Mouse (Mus musculus): Measurements from ENCODE around the gene Msh3. TPM values are rescaled to one million over a fixed set of nuclear protein-coding genes. Genes with fewer than 3 reads are reported as not detected.

The Msh3 gene
- polyA plus RNA-seq, 1 experiment from 2014 or later, result 16.4 TPM

DNA sequence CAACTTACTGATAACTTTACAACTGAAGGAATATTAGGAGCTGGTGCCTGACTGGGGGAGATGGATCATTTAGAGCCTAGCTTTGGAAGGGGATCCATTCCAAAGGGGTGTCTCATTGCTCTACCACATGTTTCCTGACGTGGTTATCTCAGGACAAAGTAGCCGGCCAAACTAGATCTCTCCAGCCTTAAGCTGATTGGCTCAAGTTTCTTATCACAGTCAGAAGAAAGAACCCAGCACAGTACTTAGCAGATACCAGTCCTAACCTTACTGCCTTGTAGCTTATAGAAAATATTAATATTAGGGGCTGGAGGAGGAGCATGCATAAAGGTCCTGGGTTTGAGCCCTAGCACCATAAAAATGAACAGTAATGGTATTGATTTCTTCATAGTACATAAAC, 6.8 kb upstream of the Msh3 start:
- peaks cover 1% of the 10 kb centered on the region for H3K4me1 ChIP-seq (ENCODE audit: control insufficient read depth, insufficient read depth, low read length)
- no peak overlapping the region for H3K9ac ChIP-seq (ENCODE audit: low read depth, low read length)
- no peak overlapping the region for H3K27ac ChIP-seq (ENCODE audit: low read length)
- H3K4me3 ChIP-seq (ENCODE audit: low read length), result no peak overlapping the region
- H3K36me3 ChIP-seq (ENCODE audit: control insufficient read depth, insufficient read depth, low read length), result no peaks in the 10 kb centered on the region
- H3K27me3 ChIP-seq (replicated peaks; ENCODE audit: control insufficient read depth, insufficient read depth, low read length), result no peaks in the 10 kb centered on the region
- WGBS, result 78% methylated on average over 2 of the region's 2 CpGs
- H3K4me2 ChIP-seq (ENCODE audit: low read depth, low read length), result no peak overlapping the region
- no peak for ATAC-seq
- no peaks in the 10 kb centered on the region for H3K9me3 ChIP-seq (ENCODE audit: control insufficient read depth, low read length)

DNA sequence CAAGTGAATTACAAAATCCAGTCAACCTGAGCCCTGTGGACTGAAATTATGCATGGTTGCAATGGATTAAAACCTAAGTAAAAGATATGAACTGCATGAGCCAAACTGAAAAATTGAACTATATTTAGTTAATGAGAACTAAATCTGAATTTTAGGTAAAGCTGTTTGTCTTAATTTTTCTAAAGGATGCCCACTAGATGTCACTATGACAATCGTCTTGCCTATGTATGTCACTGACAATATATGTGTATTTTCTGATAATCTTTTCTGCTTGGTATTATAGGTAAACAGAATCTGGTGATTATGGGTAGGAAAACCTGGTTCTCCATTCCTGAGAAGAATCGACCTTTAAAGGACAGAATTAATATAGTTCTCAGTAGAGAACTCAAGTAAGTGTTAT, 2.8 kb upstream of the Msh3 start:
- ATAC-seq, result no peak

DNA sequence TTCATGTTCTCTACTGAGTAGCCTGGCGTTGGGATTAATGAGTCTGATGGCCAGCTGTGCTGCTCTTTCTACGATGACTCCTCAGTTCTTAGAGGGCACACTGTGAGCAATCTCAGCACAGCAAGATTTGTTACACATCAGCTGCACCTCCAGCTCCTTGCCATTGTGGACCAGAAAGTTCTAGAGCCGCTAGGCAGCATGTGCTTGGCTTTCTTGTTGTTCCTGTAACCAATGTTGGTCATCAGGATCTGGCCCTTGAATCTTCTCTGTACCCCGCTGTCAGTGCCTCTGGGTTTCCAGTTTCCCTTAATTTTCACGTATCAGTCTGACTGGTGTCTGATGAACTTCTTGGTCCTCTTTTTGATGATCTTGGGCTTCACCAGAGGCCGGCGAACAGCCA, 1.6 kb upstream of the Msh3 start:
- 75% methylated on average over 7 of the region's 7 CpGs for WGBS
- Histone ChIP-seq H3K4me1 (ENCODE audit: control insufficient read depth, insufficient read depth, low read length) (peaks cover 14% of the 10 kb centered on the region), H3K9me3 (ENCODE audit: control insufficient read depth, low read length) (no peaks in the 10 kb centered on the region), H3K4me2 (ENCODE audit: low read depth, low read length) (peak overlapping the region; percentile 92), H3K27ac (ENCODE audit: low read length) (no peak overlapping the region), H3K36me3 (ENCODE audit: control insufficient read depth, insufficient read depth, low read length) (no peaks in the 10 kb centered on the region), H3K4me3 (ENCODE audit: low read length) (peak overlapping the region; percentile 81), H3K27me3 (replicated peaks; ENCODE audit: control insufficient read depth, insufficient read depth, low read length) (no peaks in the 10 kb centered on the region), H3K9ac (ENCODE audit: low read depth, low read length) (no peak overlapping the region)
- ATAC-seq, result no peak

More for the DNA sequence above, 2.8 kb upstream of the Msh3 start:
- Histone ChIP-seq H3K4me3 (ENCODE audit: low read length) (no peak overlapping the region), H3K4me2 (ENCODE audit: low read depth, low read length) (no peak overlapping the region), H3K27me3 (replicated peaks; ENCODE audit: control insufficient read depth, insufficient read depth, low read length) (no peaks in the 10 kb centered on the region), H3K4me1 (ENCODE audit: control insufficient read depth, insufficient read depth, low read length) (peaks cover 14% of the 10 kb centered on the region), H3K36me3 (ENCODE audit: control insufficient read depth, insufficient read depth, low read length) (no peaks in the 10 kb centered on the region), H3K9me3 (ENCODE audit: control insufficient read depth, low read length) (no peaks in the 10 kb centered on the region), H3K9ac (ENCODE audit: low read depth, low read length) (no peak overlapping the region), H3K27ac (ENCODE audit: low read length) (no peak overlapping the region)
- WGBS, result 59% methylated on average over 2 of the region's 2 CpGs

DNA sequence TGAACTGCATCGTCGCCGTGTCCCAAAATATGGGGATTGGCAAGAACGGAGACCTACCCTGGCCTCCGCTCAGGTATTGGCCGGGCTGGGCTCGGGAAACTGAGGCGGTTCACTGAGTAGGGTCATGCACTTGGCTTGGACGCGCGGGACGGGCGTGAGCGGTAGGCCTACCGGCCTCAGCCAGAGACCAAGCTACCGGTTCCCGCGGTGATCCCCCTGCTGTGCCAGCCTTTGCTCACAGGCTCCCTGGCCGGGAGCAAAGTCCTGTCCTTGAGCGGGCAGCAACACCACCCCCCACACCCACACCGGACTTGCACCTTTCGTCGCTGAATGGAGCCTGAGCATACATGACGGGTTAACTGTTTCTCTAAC, 455 bp upstream of the Msh3 start:
- Histone ChIP-seq H3K36me3 (ENCODE audit: control insufficient read depth, insufficient read depth, low read length) (no peaks in the 10 kb centered on the region), H3K4me2 (ENCODE audit: low read depth, low read length) (peak overlapping the region; percentile 92), H3K4me3 (ENCODE audit: low read length) (peak overlapping the region; percentile 81), H3K9me3 (ENCODE audit: control insufficient read depth, low read length) (no peaks in the 10 kb centered on the region), H3K4me1 (ENCODE audit: control insufficient read depth, insufficient read depth, low read length) (peaks cover 14% of the 10 kb centered on the region), H3K27ac (ENCODE audit: low read length) (peak overlapping the region; percentile 70), H3K9ac (ENCODE audit: low read depth, low read length) (peak overlapping the region; percentile 78), H3K27me3 (replicated peaks; ENCODE audit: control insufficient read depth, insufficient read depth, low read length) (no peaks in the 10 kb centered on the region)
- WGBS, result under 1% methylated on average over 24 of the region's 24 CpGs
- ATAC-seq, result peak; percentile 49

DNA sequence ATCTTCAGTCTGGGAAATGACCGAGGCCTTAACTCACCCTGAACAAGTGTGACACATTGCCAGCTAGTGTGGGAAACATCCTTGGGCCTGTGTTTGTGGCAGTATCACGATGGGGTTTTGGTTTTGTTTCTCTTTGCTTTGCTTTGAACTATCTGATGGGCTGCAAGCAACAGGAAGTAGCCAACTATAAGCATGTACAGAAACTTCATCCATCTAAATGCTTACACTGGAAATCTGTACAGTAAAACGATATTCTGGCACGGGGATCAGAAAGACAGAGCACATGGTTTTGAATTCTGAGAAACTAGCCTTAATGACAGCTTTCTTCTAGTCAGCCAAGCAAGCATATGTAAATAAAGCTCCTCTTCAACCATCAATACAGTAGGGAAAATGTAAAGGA, 847 bp downstream of the Msh3 start:
- H3K9me3 ChIP-seq (ENCODE audit: control insufficient read depth, low read length), result no peaks in the 10 kb centered on the region
- 17% methylated on average over 4 of the region's 4 CpGs for WGBS
- no peak; the same call in 1 of the 2 replicates for ATAC-seq
- peaks cover 14% of the 10 kb centered on the region for H3K4me1 ChIP-seq (ENCODE audit: control insufficient read depth, insufficient read depth, low read length)
- H3K4me2 ChIP-seq (ENCODE audit: low read depth, low read length), result peak overlapping the region; percentile 63
- peak overlapping the region; percentile 81 for H3K4me3 ChIP-seq (ENCODE audit: low read length)
- peak overlapping the region; percentile 87 for H3K9ac ChIP-seq (ENCODE audit: low read depth, low read length)
- H3K27me3 ChIP-seq (replicated peaks; ENCODE audit: control insufficient read depth, insufficient read depth, low read length), result no peaks in the 10 kb centered on the region
- H3K36me3 ChIP-seq (ENCODE audit: control insufficient read depth, insufficient read depth, low read length), result no peaks in the 10 kb centered on the region
- peak overlapping the region; percentile 61 for H3K27ac ChIP-seq (ENCODE audit: low read length)

DNA sequence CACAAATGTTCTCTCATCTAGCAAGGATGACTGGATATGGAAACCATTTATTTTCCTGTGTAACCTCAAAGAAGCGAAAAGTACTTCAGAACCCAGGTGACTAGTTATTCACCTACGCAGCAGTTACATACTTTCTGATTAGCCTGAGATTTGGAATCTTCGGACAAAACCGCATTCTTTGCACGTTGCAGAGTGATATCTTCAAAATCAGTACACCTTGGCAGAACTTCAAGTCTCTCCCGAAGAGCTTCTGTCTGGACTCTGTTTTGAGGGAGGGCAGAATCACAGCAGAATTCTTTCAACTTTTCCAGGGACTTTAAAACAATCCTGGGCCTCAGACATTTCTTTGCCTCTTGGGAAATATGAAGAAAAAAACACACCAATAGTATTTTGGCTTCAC, 3.7 kb downstream of the Msh3 start:
- no peak overlapping the region for H3K9ac ChIP-seq (ENCODE audit: low read depth, low read length)
- H3K27ac ChIP-seq (ENCODE audit: low read length), result no peak overlapping the region
- H3K4me2 ChIP-seq (ENCODE audit: low read depth, low read length), result no peak overlapping the region
- H3K9me3 ChIP-seq (ENCODE audit: control insufficient read depth, low read length), result no peaks in the 10 kb centered on the region
- no peak overlapping the region for H3K4me3 ChIP-seq (ENCODE audit: low read length)
- no peak for ATAC-seq
- no peaks in the 10 kb centered on the region for H3K27me3 ChIP-seq (replicated peaks; ENCODE audit: control insufficient read depth, insufficient read depth, low read length)
- no peaks in the 10 kb centered on the region for H3K36me3 ChIP-seq (ENCODE audit: control insufficient read depth, insufficient read depth, low read length)
- 87% methylated on average over 6 of the region's 6 CpGs for WGBS
- H3K4me1 ChIP-seq (ENCODE audit: control insufficient read depth, insufficient read depth, low read length), result peaks cover 7% of the 10 kb centered on the region

DNA sequence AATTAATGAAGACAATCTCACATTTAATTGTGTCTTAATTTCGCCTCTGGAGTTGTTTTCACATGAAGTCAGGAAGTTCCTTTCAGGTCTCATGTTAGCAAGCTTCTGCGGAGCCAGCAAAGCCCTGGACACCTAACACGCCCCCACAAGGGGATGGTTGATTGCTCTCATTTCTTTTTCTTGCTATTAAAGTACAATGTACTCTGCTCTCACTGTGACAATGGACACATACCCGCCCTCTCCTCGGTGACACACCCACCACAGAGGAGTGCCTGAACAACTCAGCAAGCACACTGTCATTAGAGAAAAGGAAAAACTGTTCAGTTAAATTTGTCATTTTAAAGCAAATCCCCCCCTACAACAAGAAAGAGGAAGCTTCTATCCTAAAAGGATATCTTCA, 8.5 kb downstream of the Msh3 start:
- no peak for ATAC-seq
- Histone ChIP-seq H3K4me2 (ENCODE audit: low read depth, low read length) (no peak overlapping the region), H3K27me3 (replicated peaks; ENCODE audit: control insufficient read depth, insufficient read depth, low read length) (no peaks in the 10 kb centered on the region), H3K27ac (ENCODE audit: low read length) (no peak overlapping the region), H3K4me1 (ENCODE audit: control insufficient read depth, insufficient read depth, low read length) (no peaks in the 10 kb centered on the region), H3K9me3 (ENCODE audit: control insufficient read depth, low read length) (no peaks in the 10 kb centered on the region), H3K36me3 (ENCODE audit: control insufficient read depth, insufficient read depth, low read length) (peaks cover 4% of the 10 kb centered on the region; the same call in 1 of the 2 replicates), H3K4me3 (ENCODE audit: low read length) (no peak overlapping the region), H3K9ac (ENCODE audit: low read depth, low read length) (no peak overlapping the region)
- WGBS, result 78% methylated on average over 5 of the region's 5 CpGs

DNA sequence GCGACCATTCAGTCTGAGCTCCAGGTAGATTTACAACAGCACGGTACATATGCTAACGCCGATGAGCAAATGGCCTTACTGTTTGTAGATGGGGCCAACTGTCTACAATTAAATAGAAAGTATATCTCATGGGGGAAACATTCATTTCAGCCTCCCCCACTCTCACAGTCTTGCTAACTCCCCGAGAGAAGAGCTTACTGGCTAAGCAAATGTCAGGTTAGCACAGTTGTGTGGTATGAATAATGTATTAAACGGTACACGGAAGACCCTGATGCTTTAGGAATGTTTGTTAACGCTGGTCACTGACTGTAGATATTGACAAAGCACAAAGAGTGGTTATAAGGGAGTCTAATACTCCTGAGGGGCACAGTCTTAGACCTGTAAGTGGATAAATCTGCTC, 10.8 kb downstream of the Msh3 start:
- Histone ChIP-seq H3K9ac (ENCODE audit: low read depth, low read length) (no peak overlapping the region), H3K4me2 (ENCODE audit: low read depth, low read length) (no peak overlapping the region), H3K4me3 (ENCODE audit: low read length) (no peak overlapping the region), H3K27ac (ENCODE audit: low read length) (no peak overlapping the region), H3K4me1 (ENCODE audit: control insufficient read depth, insufficient read depth, low read length) (no peaks in the 10 kb centered on the region), H3K36me3 (ENCODE audit: control insufficient read depth, insufficient read depth, low read length) (peaks cover 4% of the 10 kb centered on the region; the same call in 1 of the 2 replicates), H3K9me3 (ENCODE audit: control insufficient read depth, low read length) (no peaks in the 10 kb centered on the region), H3K27me3 (replicated peaks; ENCODE audit: control insufficient read depth, insufficient read depth, low read length) (no peaks in the 10 kb centered on the region)
- no peak for ATAC-seq
- WGBS, result 93% methylated on average over 8 of the region's 8 CpGs

DNA sequence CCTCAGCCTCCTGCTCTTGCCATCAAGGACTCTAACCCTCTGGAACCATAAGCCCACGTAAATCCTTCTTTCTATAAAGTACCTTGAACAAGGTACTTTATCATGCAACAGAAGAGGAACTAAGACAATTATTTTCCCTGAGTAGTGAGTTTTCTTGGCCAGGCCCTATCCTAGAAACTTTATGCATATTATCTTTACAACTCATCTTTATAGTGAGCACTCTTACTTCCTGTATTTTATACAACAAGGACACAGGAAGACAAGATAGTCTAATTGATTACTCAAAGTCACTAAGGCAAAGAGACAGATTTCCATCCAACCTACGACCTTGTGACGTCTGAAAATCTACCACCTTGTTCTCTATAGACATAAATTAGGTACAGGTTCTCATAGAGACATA, 15.0 kb downstream of the Msh3 start:
- WGBS, result 86% methylated on average over 3 of the region's 3 CpGs
- H3K4me1 ChIP-seq (ENCODE audit: control insufficient read depth, insufficient read depth, low read length), result no peaks in the 10 kb centered on the region
- no peak overlapping the region for H3K4me3 ChIP-seq (ENCODE audit: low read length)
- H3K9ac ChIP-seq (ENCODE audit: low read depth, low read length), result no peak overlapping the region
- no peaks in the 10 kb centered on the region for H3K27me3 ChIP-seq (replicated peaks; ENCODE audit: control insufficient read depth, insufficient read depth, low read length)
- H3K9me3 ChIP-seq (ENCODE audit: control insufficient read depth, low read length), result no peaks in the 10 kb centered on the region
- H3K27ac ChIP-seq (ENCODE audit: low read length), result no peak overlapping the region
- ATAC-seq, result no peak
- no peak overlapping the region for H3K4me2 ChIP-seq (ENCODE audit: low read depth, low read length)
- peaks cover 4% of the 10 kb centered on the region; the same call in 1 of the 2 replicates for H3K36me3 ChIP-seq (ENCODE audit: control insufficient read depth, insufficient read depth, low read length)

DNA sequence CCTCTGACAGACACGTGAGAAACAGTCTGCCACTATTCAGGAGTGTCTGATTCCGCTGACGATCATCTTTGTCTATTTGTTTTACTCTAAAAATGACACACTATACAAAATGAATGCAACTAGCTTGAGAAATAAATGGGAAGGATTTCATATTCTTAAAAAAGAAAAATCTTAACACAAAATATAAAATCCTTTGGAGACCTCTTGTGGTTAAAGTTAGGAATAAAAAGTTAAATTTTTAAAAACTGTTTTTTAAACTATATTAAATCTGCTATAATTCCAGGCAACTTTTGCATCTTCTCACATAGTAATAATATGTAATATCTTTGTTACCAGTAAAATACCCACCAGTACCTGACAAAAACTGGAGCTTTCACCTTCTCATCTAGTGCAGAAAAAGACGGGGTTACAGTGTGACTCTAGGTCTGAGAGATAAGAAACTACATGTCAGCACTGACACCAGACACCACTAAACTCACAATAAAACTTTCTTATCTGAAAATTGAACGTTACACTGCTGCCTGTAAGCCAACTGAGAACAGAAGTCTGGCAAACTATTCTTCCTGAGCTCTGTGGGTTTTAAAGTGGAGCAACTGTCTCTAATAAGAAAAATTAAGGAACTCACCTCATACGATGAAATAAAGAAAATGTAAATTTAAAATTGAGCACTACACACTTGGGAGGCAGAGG, 16.9 kb downstream of the Msh3 start:
- WGBS, result 75% methylated on average over 6 of the region's 6 CpGs
- H3K4me2 ChIP-seq (ENCODE audit: low read depth, low read length), result no peak overlapping the region
- H3K9me3 ChIP-seq (ENCODE audit: control insufficient read depth, low read length), result no peaks in the 10 kb centered on the region
- H3K9ac ChIP-seq (ENCODE audit: low read depth, low read length), result no peak overlapping the region
- H3K27me3 ChIP-seq (replicated peaks; ENCODE audit: control insufficient read depth, insufficient read depth, low read length), result no peaks in the 10 kb centered on the region
- no peak overlapping the region for H3K4me3 ChIP-seq (ENCODE audit: low read length)
- ATAC-seq, result no peak
- H3K27ac ChIP-seq (ENCODE audit: low read length), result no peak overlapping the region
- H3K4me1 ChIP-seq (ENCODE audit: control insufficient read depth, insufficient read depth, low read length), result no peaks in the 10 kb centered on the region
- no peaks in the 10 kb centered on the region for H3K36me3 ChIP-seq (ENCODE audit: control insufficient read depth, insufficient read depth, low read length)

Data from intestine, embryonic 16.5 days (tissue).